Mouse (Mus musculus): ENCODE measurements around the gene Lzts2. TPM values are rescaled to one million over a fixed set of nuclear protein-coding genes. Genes with fewer than 3 reads are reported as not detected.

The Lzts2 gene
- polyA plus RNA-seq, 1 experiment from 2014 or later: 44.1 TPM

- H3K27me3 ChIP-seq (ENCODE audit: control insufficient read depth, insufficient read depth, low read length): no peaks in the 10 kb centered on the region
- no peak overlapping the region for H3K9ac ChIP-seq (ENCODE audit: low read length)
- H3K9me3 ChIP-seq (ENCODE audit: control insufficient read depth, low read length): no peaks in the 10 kb centered on the region
- no peak for DNase-seq (ENCODE audit: low spot score, missing footprints)
- H3K4me1 ChIP-seq (ENCODE audit: control insufficient read depth, insufficient read depth, low read length): peaks cover 7% of the 10 kb centered on the region
- WGBS: 66% methylated on average over 5 of the region's 5 CpGs
- H3K27ac ChIP-seq (ENCODE audit: low read depth, low read length): no peak overlapping the region
- H3K4me3 ChIP-seq (ENCODE audit: low read depth, low read length): no peak overlapping the region
- 0 out of 2 replicates have a peak, but pooled peaks cover 4% of the 10 kb centered on the region for H3K36me3 ChIP-seq (ENCODE audit: control insufficient read depth, insufficient read depth, low read length)
- no peak overlapping the region for H3K4me2 ChIP-seq
- ATAC-seq (ENCODE audit: low FRiP score): no peak
Observed at GRCm38 (mm10) chr19:44985159-44985988, 28.8 kb upstream of the Lzts2 start.

- no peak overlapping the region for H3K4me3 ChIP-seq (ENCODE audit: low read depth, low read length)
- no peak overlapping the region for H3K27ac ChIP-seq (ENCODE audit: low read depth, low read length)
- WGBS: 77% methylated on average over 6 of the region's 6 CpGs
- ATAC-seq (ENCODE audit: low FRiP score) (no peak), DNase-seq (ENCODE audit: low spot score, missing footprints) (no peak)
- no peak overlapping the region for H3K4me2 ChIP-seq
- no peaks in the 10 kb centered on the region for H3K27me3 ChIP-seq (ENCODE audit: control insufficient read depth, insufficient read depth, low read length)
- peaks cover 7% of the 10 kb centered on the region for H3K4me1 ChIP-seq (ENCODE audit: control insufficient read depth, insufficient read depth, low read length)
- no peak overlapping the region for H3K9ac ChIP-seq (ENCODE audit: low read length)
- no peaks in the 10 kb centered on the region for H3K36me3 ChIP-seq (ENCODE audit: control insufficient read depth, insufficient read depth, low read length)
- H3K9me3 ChIP-seq (ENCODE audit: control insufficient read depth, low read length): no peaks in the 10 kb centered on the region
Observed at GRCm38 (mm10) chr19:44987004-44987403, 27.2 kb upstream of the Lzts2 start.

- H3K27me3 ChIP-seq (ENCODE audit: control insufficient read depth, insufficient read depth, low read length): no peaks in the 10 kb centered on the region
- no peak overlapping the region for H3K27ac ChIP-seq (ENCODE audit: low read depth, low read length)
- H3K9me3 ChIP-seq (ENCODE audit: control insufficient read depth, low read length): no peaks in the 10 kb centered on the region
- no peak overlapping the region for H3K9ac ChIP-seq (ENCODE audit: low read length)
- ATAC-seq (ENCODE audit: low FRiP score) (no peak), DNase-seq (ENCODE audit: low spot score, missing footprints) (no peak)
- H3K36me3 ChIP-seq (ENCODE audit: control insufficient read depth, insufficient read depth, low read length): no peaks in the 10 kb centered on the region
- no peak overlapping the region for H3K4me2 ChIP-seq
- WGBS: 57% methylated on average over 6 of the region's 6 CpGs
- H3K4me1 ChIP-seq (ENCODE audit: control insufficient read depth, insufficient read depth, low read length): peaks cover 7% of the 10 kb centered on the region
- no peak overlapping the region for H3K4me3 ChIP-seq (ENCODE audit: low read depth, low read length)
Observed at GRCm38 (mm10) chr19:44987851-44988250, 26.4 kb upstream of the Lzts2 start.

- no peak for ATAC-seq (ENCODE audit: low FRiP score)
- Histone ChIP-seq H3K27ac (ENCODE audit: low read depth, low read length) (no peak overlapping the region), H3K4me1 (ENCODE audit: control insufficient read depth, insufficient read depth, low read length) (peaks cover 7% of the 10 kb centered on the region), H3K27me3 (ENCODE audit: control insufficient read depth, insufficient read depth, low read length) (no peaks in the 10 kb centered on the region), H3K36me3 (ENCODE audit: control insufficient read depth, insufficient read depth, low read length) (no peaks in the 10 kb centered on the region), H3K9ac (ENCODE audit: low read length) (peak overlapping the region; percentile 88), H3K4me3 (ENCODE audit: low read depth, low read length) (peak overlapping the region; percentile 74), H3K9me3 (ENCODE audit: control insufficient read depth, low read length) (no peaks in the 10 kb centered on the region), H3K4me2 (peak overlapping the region; percentile 98)
- peak; percentile 88 for DNase-seq (ENCODE audit: low spot score, missing footprints)
- WGBS: 24% methylated on average over 9 of the region's 9 CpGs
Observed at GRCm38 (mm10) chr19:44988321-44988720, 25.9 kb upstream of the Lzts2 start.

- Histone ChIP-seq H3K4me1 (ENCODE audit: control insufficient read depth, insufficient read depth, low read length) (peaks cover 7% of the 10 kb centered on the region), H3K27me3 (ENCODE audit: control insufficient read depth, insufficient read depth, low read length) (no peaks in the 10 kb centered on the region), H3K9me3 (ENCODE audit: control insufficient read depth, low read length) (no peaks in the 10 kb centered on the region), H3K27ac (ENCODE audit: low read depth, low read length) (no peak within 1 kb of the TSS; the same call in 1 of the 2 replicates), H3K4me3 (ENCODE audit: low read depth, low read length) (peak within 1 kb of the TSS; percentile 74), H3K9ac (ENCODE audit: low read length) (peak within 1 kb of the TSS; percentile 88), H3K4me2 (peak within 1 kb of the TSS; percentile 98), H3K36me3 (ENCODE audit: control insufficient read depth, insufficient read depth, low read length) (no peaks in the 10 kb centered on the region)
- DNase-seq (ENCODE audit: low spot score, missing footprints): peak; percentile 97
- WGBS: under 1% methylated on average over 55 of the region's 58 CpGs
- ATAC-seq (ENCODE audit: low FRiP score): peak; percentile 81
Observed at GRCm38 (mm10) chr19:44988831-44989566, 25.2 kb upstream of the Lzts2 start, which contains the start of gene Sema4g. Gene Sema4g (plus strand): TSS chr19:44989101.

- 6% methylated on average over 22 of the region's 22 CpGs for WGBS
- H3K4me2 ChIP-seq: peak overlapping the region; percentile 98
- no peaks in the 10 kb centered on the region for H3K9me3 ChIP-seq (ENCODE audit: control insufficient read depth, low read length)
- DNase-seq (ENCODE audit: low spot score, missing footprints) (peak; percentile 86), ATAC-seq (ENCODE audit: low FRiP score) (peak; percentile 53)
- no peaks in the 10 kb centered on the region for H3K36me3 ChIP-seq (ENCODE audit: control insufficient read depth, insufficient read depth, low read length)
- H3K9ac ChIP-seq (ENCODE audit: low read length): peak overlapping the region; percentile 88
- H3K4me3 ChIP-seq (ENCODE audit: low read depth, low read length): peak overlapping the region; percentile 74
- H3K27ac ChIP-seq (ENCODE audit: low read depth, low read length): no peak overlapping the region; the same call in 1 of the 2 replicates
- peaks cover 7% of the 10 kb centered on the region for H3K4me1 ChIP-seq (ENCODE audit: control insufficient read depth, insufficient read depth, low read length)
- H3K27me3 ChIP-seq (ENCODE audit: control insufficient read depth, insufficient read depth, low read length): no peaks in the 10 kb centered on the region
Observed at GRCm38 (mm10) chr19:44989567-44990495, 24.4 kb upstream of the Lzts2 start.

- Histone ChIP-seq H3K4me1 (ENCODE audit: control insufficient read depth, insufficient read depth, low read length) (peaks cover 7% of the 10 kb centered on the region), H3K4me3 (ENCODE audit: low read depth, low read length) (no peak overlapping the region), H3K36me3 (ENCODE audit: control insufficient read depth, insufficient read depth, low read length) (no peaks in the 10 kb centered on the region), H3K9ac (ENCODE audit: low read length) (no peak overlapping the region), H3K9me3 (ENCODE audit: control insufficient read depth, low read length) (no peaks in the 10 kb centered on the region), H3K27me3 (ENCODE audit: control insufficient read depth, insufficient read depth, low read length) (no peaks in the 10 kb centered on the region), H3K27ac (ENCODE audit: low read depth, low read length) (no peak overlapping the region), H3K4me2 (no peak overlapping the region)
- DNase-seq (ENCODE audit: low spot score, missing footprints): no peak
- ATAC-seq (ENCODE audit: low FRiP score): no peak
- 89% methylated on average over 8 of the region's 8 CpGs for WGBS
Observed at GRCm38 (mm10) chr19:44991031-44991430, 23.2 kb upstream of the Lzts2 start.

- H3K4me2 ChIP-seq: no peak overlapping the region
- H3K4me1 ChIP-seq (ENCODE audit: control insufficient read depth, insufficient read depth, low read length): peaks cover 7% of the 10 kb centered on the region
- ATAC-seq (ENCODE audit: low FRiP score): no peak
- H3K36me3 ChIP-seq (ENCODE audit: control insufficient read depth, insufficient read depth, low read length): no peaks in the 10 kb centered on the region
- H3K4me3 ChIP-seq (ENCODE audit: low read depth, low read length): no peak overlapping the region
- no peak for DNase-seq (ENCODE audit: low spot score, missing footprints)
- H3K27me3 ChIP-seq (ENCODE audit: control insufficient read depth, insufficient read depth, low read length): no peaks in the 10 kb centered on the region
- H3K9me3 ChIP-seq (ENCODE audit: control insufficient read depth, low read length): no peaks in the 10 kb centered on the region
- H3K9ac ChIP-seq (ENCODE audit: low read length): no peak overlapping the region
- H3K27ac ChIP-seq (ENCODE audit: low read depth, low read length): no peak overlapping the region
- WGBS: 53% methylated on average over 7 of the region's 7 CpGs
Observed at GRCm38 (mm10) chr19:44992246-44992645, 22.0 kb upstream of the Lzts2 start.

Data from midbrain, embryonic 11.5 days (tissue).